Mouse (Mus musculus) retina, adult 2 months (tissue): Measurements from ENCODE around the gene Phactr2.
"Not testable (repeated sequence)": the region's sequence is repeated elsewhere in the genome, so short reads cannot be mapped to it uniquely, and the experiment has no call there.

Experiments
- DNase-seq: peaks from one replicate; pipeline ENCODE4 v3.0.0-alpha.2; 2012; ENCODE audit warnings: low read depth, low spot score

Gene Phactr2

GRCm38 (mm10) chr10:13473833-13474567 lies at the start of gene Phactr2:
TSS of gene Phactr2 (minus strand) at chr10:13474412.
- no peak for DNase-seq

GRCm38 (mm10) chr10:13521857-13522256 lies 47.6 kb upstream of the Phactr2 start:
- DNase-seq, result no peak

- no peak for DNase-seq
Measured at GRCm38 (mm10) chr10:13502371-13502770, 28.2 kb upstream of the Phactr2 start.

- not testable (repeated sequence) for DNase-seq
Measured at GRCm38 (mm10) chr10:13501533-13501932, 27.3 kb upstream of the Phactr2 start.

DNA sequence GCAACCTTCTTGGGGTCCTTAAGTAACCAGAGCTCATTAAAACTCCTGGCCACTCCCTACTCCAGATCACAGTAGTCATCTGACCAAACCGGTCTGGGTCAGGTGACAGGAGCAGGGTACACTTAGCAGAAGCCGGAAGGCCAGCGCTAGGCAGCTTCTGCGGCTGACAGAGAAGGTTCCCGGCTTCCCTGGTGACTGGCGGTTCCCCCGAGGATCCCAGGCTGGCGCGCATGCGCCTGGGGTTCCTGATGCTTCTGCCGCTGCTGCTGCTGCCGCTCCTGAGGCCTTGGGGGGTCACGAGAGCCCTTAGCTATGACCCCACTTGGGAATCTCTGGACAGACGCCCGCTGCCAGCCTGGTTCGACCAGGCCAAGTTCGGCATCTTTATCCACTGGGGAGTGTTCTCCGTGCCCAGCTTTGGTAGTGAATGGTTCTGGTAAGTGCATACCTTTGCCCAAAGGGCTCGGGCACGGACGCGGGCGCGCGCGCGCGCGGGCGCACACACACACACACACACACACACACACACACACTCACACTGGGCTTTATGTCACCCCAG lies 26.8 kb upstream of the Phactr2 start:
- peak; percentile 60 for DNase-seq

DNA sequence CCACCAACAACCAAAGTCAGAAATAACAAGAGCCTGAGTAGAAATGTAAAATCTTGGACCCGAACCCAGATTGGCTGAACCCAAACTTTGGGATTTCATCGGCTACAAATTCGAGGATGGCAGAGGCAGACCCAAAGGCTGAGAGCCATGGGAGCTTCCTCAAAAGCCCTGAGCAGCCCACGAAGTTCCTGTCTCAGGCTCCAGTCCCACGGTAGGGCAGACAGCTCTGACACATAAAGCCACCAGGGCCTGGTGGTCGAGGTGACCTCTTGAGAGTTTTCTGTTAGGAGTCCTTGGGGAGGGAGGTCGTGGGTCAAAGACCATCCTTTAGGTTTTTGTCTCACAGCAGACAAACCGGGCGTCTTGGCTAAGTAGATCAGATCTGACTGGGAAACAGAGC lies 26.3 kb upstream of the Phactr2 start:
- no peak for DNase-seq

DNA sequence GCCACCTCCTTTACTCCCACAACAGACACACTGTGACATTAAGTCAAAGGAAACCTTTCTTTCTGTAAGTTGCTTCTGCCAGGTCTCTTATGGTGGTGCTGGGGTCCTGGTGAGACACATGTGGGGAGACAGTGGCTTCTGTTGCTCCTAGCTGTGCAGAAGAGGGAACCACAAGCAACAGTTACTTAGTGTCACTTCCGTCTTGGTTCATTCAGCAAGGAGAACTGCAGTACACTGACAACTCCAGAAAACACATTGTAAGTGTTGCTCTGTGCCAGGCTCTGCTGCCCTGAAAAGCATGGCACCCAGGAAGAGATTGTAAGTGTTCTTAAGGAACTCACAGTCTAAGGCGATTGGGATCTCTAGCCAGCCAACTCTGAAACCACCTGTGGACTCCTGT lies 25.1 kb upstream of the Phactr2 start, which contains the start of gene Fuca2:
Gene Fuca2 (plus strand): TSS at position 210 of the 400 bp plus-strand sequence.
- no peak for DNase-seq

DNA sequence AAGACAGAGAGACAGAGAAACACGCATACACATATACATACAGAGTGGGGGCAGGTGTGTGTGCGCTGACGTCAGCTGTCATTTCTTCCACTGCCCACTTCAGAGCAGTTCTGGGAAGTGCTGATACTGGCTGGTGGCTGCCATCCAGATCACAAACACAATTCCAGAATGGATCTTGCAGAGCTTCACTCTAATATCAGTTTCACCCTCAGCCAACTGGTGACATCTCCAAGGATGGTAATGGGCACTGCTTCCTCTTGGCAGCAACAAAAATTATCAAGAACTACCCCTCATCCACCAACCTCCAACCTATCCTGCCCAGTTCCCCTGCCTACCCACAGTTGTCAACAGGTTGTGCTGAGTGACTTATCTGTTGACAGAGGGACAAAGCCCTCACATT lies 22.1 kb upstream of the Phactr2 start:
- no peak for DNase-seq

DNA sequence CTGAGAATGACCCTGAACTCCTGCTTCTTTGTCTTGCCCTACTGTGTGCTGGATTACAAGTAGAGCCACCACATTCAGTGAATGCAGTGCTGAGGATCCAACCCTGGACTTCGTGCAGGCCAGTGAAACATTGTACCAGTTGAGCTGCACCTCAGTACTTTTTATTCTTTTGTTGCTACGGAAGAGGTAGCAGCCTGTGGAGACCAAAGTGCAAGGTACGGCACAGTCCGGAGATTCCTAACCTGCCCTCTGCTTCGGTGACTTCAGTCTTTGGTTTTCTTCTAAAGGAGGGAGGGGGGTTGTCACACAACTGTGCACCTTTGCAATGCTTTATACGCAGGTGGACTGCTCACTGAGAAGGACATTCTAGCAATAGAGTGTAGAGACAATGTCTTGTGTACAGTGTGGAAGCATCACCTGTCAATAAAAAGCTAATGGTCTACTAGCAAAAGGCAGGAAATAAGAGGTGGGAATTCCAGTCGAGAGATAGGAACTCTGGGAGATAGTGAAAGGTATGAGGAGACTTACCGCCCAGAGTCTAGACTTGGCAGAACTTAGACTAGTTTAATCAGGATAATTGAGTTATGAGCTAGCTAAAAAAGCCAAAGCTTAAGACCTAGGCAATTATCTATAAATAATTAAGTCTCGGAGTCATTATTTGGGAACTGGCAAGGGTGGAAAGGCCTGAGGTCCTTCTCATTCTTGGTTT lies 19.9 kb upstream of the Phactr2 start:
- no peak for DNase-seq

- DNase-seq, result no peak
Measured at GRCm38 (mm10) chr10:13489671-13490070, 15.5 kb upstream of the Phactr2 start.

GRCm38 (mm10) chr10:13485958-13486357 lies 11.7 kb upstream of the Phactr2 start:
- no peak for DNase-seq

- DNase-seq, result no peak
Measured at GRCm38 (mm10) chr10:13479341-13479740, 5.1 kb upstream of the Phactr2 start.

GRCm38 (mm10) chr10:13475121-13475520 lies 909 bp upstream of the Phactr2 start:
- DNase-seq, result no peak

- DNase-seq, result no peak
Measured at GRCm38 (mm10) chr10:13474568-13474955, 350 bp upstream of the Phactr2 start.

- DNase-seq, result no peak
Measured at GRCm38 (mm10) chr10:13473287-13473832, 852 bp downstream of the Phactr2 start.

GRCm38 (mm10) chr10:13470236-13470635 lies 4.0 kb downstream of the Phactr2 start:
- DNase-seq, result no peak

GRCm38 (mm10) chr10:13468025-13468529 lies 6.1 kb downstream of the Phactr2 start:
- DNase-seq, result not testable (repeated sequence)

GRCm38 (mm10) chr10:13466925-13467324 lies 7.3 kb downstream of the Phactr2 start:
- DNase-seq, result no peak

GRCm38 (mm10) chr10:13464295-13464694 lies 9.9 kb downstream of the Phactr2 start:
- DNase-seq, result not testable (repeated sequence)

- no peak for DNase-seq
Measured at GRCm38 (mm10) chr10:13453200-13453990, 20.8 kb downstream of the Phactr2 start.

DNA sequence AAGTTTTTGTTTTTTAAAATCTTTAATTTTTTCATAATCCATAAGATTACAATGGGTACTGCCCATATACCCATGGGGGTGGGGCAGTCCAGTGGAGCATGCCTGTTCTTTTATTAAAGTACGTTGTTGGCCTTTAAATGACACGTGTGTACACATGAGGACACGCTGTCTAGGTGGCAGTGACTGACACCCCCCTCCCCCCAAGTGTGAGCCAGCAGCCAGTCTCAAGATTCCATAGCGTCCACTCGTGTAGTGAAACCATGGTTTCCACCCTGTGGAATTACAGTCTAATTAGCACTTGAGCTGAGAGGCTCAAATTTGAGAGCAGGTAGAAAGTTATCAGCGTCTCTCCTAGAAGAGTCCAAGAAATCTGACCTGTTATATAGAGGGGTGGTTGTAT lies 22.6 kb downstream of the Phactr2 start:
- DNase-seq, result no peak
